Mouse (Mus musculus) heart, embryonic 12.5 days (tissue): ENCODE results near the gene Cst13. TPM values are rescaled to one million over a fixed set of nuclear protein-coding genes. Genes with fewer than 3 reads are reported as not detected.

Source experiments
- ATAC-seq: fragments of 200-750 bp; cut with Nextera tagmentation; 2 replicates; pipeline ENCODE4 v1.8.0; 2017; ENCODE audit warnings: moderate TSS enrichment, moderate library complexity; ENCODE audit not compliant: insufficient number of reproducible peaks, low FRiP score
- H3K27ac ChIP-seq: fragments of 300-500 bp; sonication (generic); 2 replicates; pipeline ENCODE4 v1.5.1; 2016; ENCODE audit warnings: mild to moderate bottlenecking, moderate library complexity; ENCODE audit not compliant: poor library complexity, severe bottlenecking
- H3K27me3 ChIP-seq: fragments of 300-500 bp; sonication (generic); replicated peaks from 2 replicates; pipeline ENCODE4 v1.6.1; 2016; ENCODE audit warnings: mild to moderate bottlenecking, moderate library complexity
- H3K36me3 ChIP-seq: fragments of 300-500 bp; sonication (generic); 2 replicates; pipeline ENCODE4 v1.6.1; 2016; ENCODE audit warnings: mild to moderate bottlenecking, moderate library complexity
- H3K4me1 ChIP-seq: fragments of 300-500 bp; sonication (generic); replicated peaks from 2 replicates; pipeline ENCODE4 v1.6.1; 2016; ENCODE audit warnings: mild to moderate bottlenecking
- H3K4me2 ChIP-seq: fragments of 300-500 bp; sonication (generic); 2 replicates; pipeline ENCODE4 v1.6.1; 2016; ENCODE audit warnings: mild to moderate bottlenecking, moderate library complexity
- H3K4me3 ChIP-seq: fragments of 300-500 bp; sonication (generic); 2 replicates; pipeline ENCODE4 v1.5.1; 2016; ENCODE audit warnings: mild to moderate bottlenecking
- H3K9ac ChIP-seq: fragments of 300-500 bp; sonication (generic); 2 replicates; pipeline ENCODE4 v1.6.1; 2016; ENCODE audit warnings: mild to moderate bottlenecking, moderate library complexity
- H3K9me3 ChIP-seq: fragments of 300-500 bp; sonication (generic); replicated peaks from 2 replicates; pipeline ENCODE4 v1.6.1; 2016; ENCODE audit warnings: mild to moderate bottlenecking, moderate library complexity
- WGBS: fragments of 180-500 bp; shearing (Covaris S2); methylation state at CpG from one replicate; pipeline ENCODE4 v1.1.7; 2016; 5-methylcytosine and 5-hydroxymethylcytosine counted together
- polyA plus RNA-seq: library from polyadenylated mRNA; unstranded; fragments of >200 nt; fragmentation: Nextera tagmentation; extraction: Ambion mirVana; gene quantifications from 2 replicates; pipeline ENCODE4 v1.2.1, GENCODE M21; 2016

Gene Cst13
- polyA plus RNA-seq, 1 experiment from 2014 or later: not detected

- 41% methylated on average over 8 of the region's 8 CpGs for WGBS
- ATAC-seq: peak; percentile 57; the same call in 1 of the 2 replicates
- no peak overlapping the region for H3K27ac ChIP-seq
- H3K36me3 ChIP-seq: no peaks in the 10 kb centered on the region
- H3K4me3 ChIP-seq: no peak overlapping the region
- H3K27me3 ChIP-seq: no peaks in the 10 kb centered on the region
- H3K9ac ChIP-seq: no peak overlapping the region
- H3K9me3 ChIP-seq: peaks cover 4% of the 10 kb centered on the region; the same call in 1 of the 2 replicates
- H3K4me1 ChIP-seq: no peaks in the 10 kb centered on the region
- H3K4me2 ChIP-seq: peak overlapping the region; percentile 40; the same call in 1 of the 2 replicates
Observed at GRCm38 (mm10) chr2:148851116-148851906, 31.4 kb downstream of the Cst13 start.

GRCm38 (mm10) chr2:148856630-148857400 is 36.9 kb downstream of the Cst13 start:
- H3K9ac ChIP-seq: no peak overlapping the region
- peaks cover 10% of the 10 kb centered on the region for H3K4me1 ChIP-seq
- peak overlapping the region; percentile 33 for H3K4me2 ChIP-seq
- 0 out of 2 replicates have a peak, but pooled peaks have one; percentile 48 for ATAC-seq
- 36% methylated on average over 8 of the region's 8 CpGs for WGBS
- H3K36me3 ChIP-seq: no peaks in the 10 kb centered on the region
- no peak overlapping the region for H3K4me3 ChIP-seq
- H3K9me3 ChIP-seq: peaks cover 4% of the 10 kb centered on the region; the same call in 1 of the 2 replicates
- peak overlapping the region; percentile 70 for H3K27ac ChIP-seq
- no peaks in the 10 kb centered on the region for H3K27me3 ChIP-seq

GRCm38 (mm10) chr2:148857506-148857905 is 37.6 kb downstream of the Cst13 start:
- Histone ChIP-seq H3K4me3 (no peak overlapping the region), H3K9me3 (peaks cover 4% of the 10 kb centered on the region; the same call in 1 of the 2 replicates), H3K9ac (no peak overlapping the region), H3K36me3 (no peaks in the 10 kb centered on the region), H3K27me3 (no peaks in the 10 kb centered on the region), H3K27ac (no peak overlapping the region; the same call in 1 of the 2 replicates), H3K4me1 (peaks cover 10% of the 10 kb centered on the region), H3K4me2 (no peak overlapping the region)
- ATAC-seq: no peak
- 65% methylated on average over 4 of the region's 4 CpGs for WGBS

- Histone ChIP-seq H3K4me2 (no peak overlapping the region), H3K27ac (no peak overlapping the region)
- ATAC-seq: no peak
Observed at GRCm38 (mm10) chr2:148860993-148861392, 41.1 kb downstream of the Cst13 start.

GRCm38 (mm10) chr2:148861693-148862092 is 41.8 kb downstream of the Cst13 start:
- no peak for ATAC-seq
- Histone ChIP-seq H3K4me2 (no peak overlapping the region), H3K4me3 (no peak overlapping the region)

More at GRCm38 (mm10) chr2:148860993-148861392, 41.1 kb downstream of the Cst13 start:
- Histone ChIP-seq H3K4me1 (peaks cover 23% of the 10 kb centered on the region), H3K9ac (no peak overlapping the region), H3K27me3 (no peaks in the 10 kb centered on the region), H3K9me3 (no peaks in the 10 kb centered on the region), H3K4me3 (no peak overlapping the region), H3K36me3 (no peaks in the 10 kb centered on the region)
- 77% methylated on average over 4 of the region's 4 CpGs for WGBS

GRCm38 (mm10) chr2:148864966-148865365 is 45.1 kb downstream of the Cst13 start, which contains the start of gene 9230104L09Rik:
Gene 9230104L09Rik (minus strand): TSS chr2:148865038.
- no peak within 1 kb of the TSS for H3K4me3 ChIP-seq
- H3K9ac ChIP-seq: no peak within 1 kb of the TSS
- H3K4me2 ChIP-seq: peak within 1 kb of the TSS; percentile 26
- peak within 1 kb of the TSS; percentile 46 for H3K27ac ChIP-seq
- no peaks in the 10 kb centered on the region for H3K27me3 ChIP-seq
- H3K36me3 ChIP-seq: no peaks in the 10 kb centered on the region
- WGBS: 21% methylated on average over 2 of the region's 2 CpGs
- peaks cover 13% of the 10 kb centered on the region for H3K4me1 ChIP-seq
- ATAC-seq: peak; percentile 57; the same call in 1 of the 2 replicates
- no peaks in the 10 kb centered on the region for H3K9me3 ChIP-seq

More at GRCm38 (mm10) chr2:148861693-148862092, 41.8 kb downstream of the Cst13 start:
- H3K36me3 ChIP-seq: no peaks in the 10 kb centered on the region
- H3K9ac ChIP-seq: no peak overlapping the region
- H3K27me3 ChIP-seq: no peaks in the 10 kb centered on the region
- no peak overlapping the region for H3K27ac ChIP-seq
- H3K4me1 ChIP-seq: peaks cover 22% of the 10 kb centered on the region
- no peaks in the 10 kb centered on the region for H3K9me3 ChIP-seq

- Histone ChIP-seq H3K4me2 (no peak overlapping the region), H3K4me3 (no peak overlapping the region), H3K36me3 (peaks cover 23% of the 10 kb centered on the region), H3K4me1 (peaks cover 32% of the 10 kb centered on the region), H3K9me3 (no peaks in the 10 kb centered on the region), H3K27ac (no peak overlapping the region), H3K9ac (no peak overlapping the region), H3K27me3 (no peaks in the 10 kb centered on the region)
- WGBS: 69% methylated on average over 1 of the region's 1 CpGs
- no peak for ATAC-seq
Observed at GRCm38 (mm10) chr2:148868959-148869358, 49.1 kb downstream of the Cst13 start.

- H3K36me3 ChIP-seq: peaks cover 23% of the 10 kb centered on the region
- H3K9ac ChIP-seq: no peak overlapping the region
- no peak overlapping the region for H3K4me2 ChIP-seq
- H3K4me3 ChIP-seq: no peak overlapping the region
- H3K4me1 ChIP-seq: peaks cover 28% of the 10 kb centered on the region
- no peaks in the 10 kb centered on the region for H3K27me3 ChIP-seq
- 75% methylated on average over 3 of the region's 3 CpGs for WGBS
- no peak overlapping the region for H3K27ac ChIP-seq
- H3K9me3 ChIP-seq: no peaks in the 10 kb centered on the region
- no peak for ATAC-seq
Observed at GRCm38 (mm10) chr2:148870526-148870925, 50.6 kb downstream of the Cst13 start.

- peak overlapping the region; percentile 92 for H3K4me2 ChIP-seq
- no peaks in the 10 kb centered on the region for H3K9me3 ChIP-seq
- peaks cover 43% of the 10 kb centered on the region for H3K4me1 ChIP-seq
- H3K36me3 ChIP-seq: peaks cover 23% of the 10 kb centered on the region
- H3K27ac ChIP-seq: 0 out of 2 replicates have a peak overlapping the region, but pooled peaks have one; percentile 4
- H3K9ac ChIP-seq: peak overlapping the region; percentile 93; the same call in 1 of the 2 replicates
- H3K27me3 ChIP-seq: no peaks in the 10 kb centered on the region
- no peak for ATAC-seq
- 57% methylated on average over 4 of the region's 4 CpGs for WGBS
- peak overlapping the region; percentile 94 for H3K4me3 ChIP-seq
Observed at GRCm38 (mm10) chr2:148872860-148873259, 53.0 kb downstream of the Cst13 start.

- Histone ChIP-seq H3K36me3 (peaks cover 23% of the 10 kb centered on the region), H3K27me3 (no peaks in the 10 kb centered on the region), H3K4me2 (peak overlapping the region; percentile 92), H3K4me1 (peaks cover 57% of the 10 kb centered on the region), H3K9me3 (no peaks in the 10 kb centered on the region), H3K27ac (peak overlapping the region; percentile 95), H3K9ac (peak overlapping the region; percentile 93), H3K4me3 (peak overlapping the region; percentile 94)
- no peak for ATAC-seq
- WGBS: 23% methylated on average over 3 of the region's 3 CpGs
Observed at GRCm38 (mm10) chr2:148874224-148874616, 54.3 kb downstream of the Cst13 start.
